Mouse (Mus musculus) ES-E14 (cell line): Measurements from ENCODE around the gene Dpf1. TPM values are rescaled to one million over a fixed set of nuclear protein-coding genes. Genes with fewer than 3 reads are reported as not detected.

Experiments
- DNase-seq: peaks from one replicate; pipeline ENCODE4 v3.0.0-alpha.2; 2013; ENCODE audit warnings: low read depth, low spot score
- H3K27ac ChIP-seq: 2 replicates; pipeline ENCODE4 v1.5.1; 2012; ENCODE audit warnings: low read depth, mild to moderate bottlenecking, low read length, moderate library complexity, mixed read lengths; ENCODE audit not compliant: poor library complexity, insufficient read depth, severe bottlenecking
- H3K36me3 ChIP-seq: 2 replicates; pipeline ENCODE4 v1.6.1; 2012; ENCODE audit warnings: mild to moderate bottlenecking, low read length, moderate library complexity, mixed read lengths; ENCODE audit not compliant: control insufficient read depth, poor library complexity, insufficient read depth, severe bottlenecking
- H3K4me1 ChIP-seq, 2 experiments: fragments of 150-350 bp in 1 of 2; sonication (generic) in 1 of 2; 2 replicates each; pipeline ENCODE4 v1.6.1; 2012; ENCODE audit warnings: low read length in 2 of 2, mild to moderate bottlenecking in 1 of 2, mixed read lengths in 1 of 2; ENCODE audit not compliant: control insufficient read depth in 2 of 2, insufficient read depth in 2 of 2, poor library complexity in 1 of 2
- H3K4me3 ChIP-seq, 2 experiments: fragments of 150-350 bp in 1 of 2; sonication (generic) in 1 of 2; 2 replicates each; pipeline ENCODE4 v1.5.1; 2012; ENCODE audit warnings: low read length in 2 of 2, low read depth in 1 of 2, mild to moderate bottlenecking in 1 of 2, mixed read lengths in 1 of 2; ENCODE audit not compliant: insufficient read depth in 1 of 2, poor library complexity in 1 of 2, severe bottlenecking in 1 of 2
- H3K9ac ChIP-seq: 2 replicates; pipeline ENCODE4 v1.6.1; 2012; ENCODE audit warnings: low read depth, mild to moderate bottlenecking, low read length, mixed read lengths; ENCODE audit not compliant: poor library complexity, insufficient read depth, severe bottlenecking
- H3K9me3 ChIP-seq: fragments of 150-350 bp; sonication (generic); 2 replicates; pipeline ENCODE4 v1.6.1; 2012; ENCODE audit warnings: low read depth, mild to moderate bottlenecking, low read length; ENCODE audit not compliant: control insufficient read depth, insufficient read depth
- CHD2 ChIP-seq: IDR thresholded peaks from 2 replicates; pipeline ENCODE4 v1.6.1; 2014; ENCODE audit warnings: mild to moderate bottlenecking, low read depth, low read length, inconsistent platforms
- HCFC1 ChIP-seq: IDR thresholded peaks from 2 replicates; pipeline ENCODE4 v1.6.1; 2012; ENCODE audit warnings: low read length, inconsistent platforms, borderline replicate concordance; ENCODE audit not compliant: insufficient read depth
- MAFK ChIP-seq: IDR thresholded peaks from 2 replicates; pipeline ENCODE4 v1.6.1; 2014; ENCODE audit warnings: mild to moderate bottlenecking, low read depth, low read length, inconsistent platforms; ENCODE audit not compliant: insufficient read depth
- ZC3H11A ChIP-seq: IDR thresholded peaks from 2 replicates; pipeline ENCODE4 v1.6.1; 2012; ENCODE audit warnings: low read depth, mild to moderate bottlenecking, inconsistent platforms, low read length, borderline replicate concordance
- ZNF384 ChIP-seq: IDR thresholded peaks from 2 replicates; pipeline ENCODE4 v1.6.1; 2012; ENCODE audit warnings: low read depth, low read length, inconsistent platforms
- in situ Hi-C, 2 experiments: fragments of 600-800 bp; cut with MboI; formaldehyde crosslinking; loops; one replicate each; pipeline ENCODE4 v1.15.1; 2025; ENCODE audit warnings: low sequenced_read_pairs in 2 of 2, inconsistent platforms in 1 of 2; ENCODE audit not compliant: unreplicated experiment in 2 of 2
- total RNA-seq: library from RNA; depleted of rRNA; stranded (reverse); fragments of 300-350 nt; gene quantifications from 2 replicates; pipeline ENCODE4 v1.2.3, GENCODE M21; 2012

Gene Dpf1
- total RNA-seq, 1 experiment: 18.0 TPM

DNA sequence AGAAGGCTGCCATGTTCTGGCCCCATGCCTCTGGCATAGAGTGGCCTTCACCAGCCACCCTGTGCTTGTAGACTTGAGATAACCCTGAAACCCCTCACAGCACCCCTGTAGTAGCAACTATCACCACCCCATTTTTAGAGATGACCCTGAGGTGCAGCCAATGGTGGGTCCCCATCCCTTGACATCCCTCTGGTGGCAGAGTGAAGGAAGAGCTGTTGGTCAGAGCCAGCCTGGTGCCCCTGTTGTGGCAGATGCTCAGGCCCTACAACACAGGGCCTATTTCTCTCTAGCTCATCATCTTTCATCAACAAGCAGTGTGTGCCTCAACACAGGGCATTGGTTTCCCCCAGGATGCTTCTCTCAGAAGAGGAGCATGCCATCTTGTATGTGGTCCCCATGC, 31.5 kb downstream of the Dpf1 start:
- no peak overlapping the region for H3K9ac ChIP-seq
- H3K27ac ChIP-seq: no peak overlapping the region
- peaks cover 23% of the 10 kb centered on the region; the same call in 1 of the 2 replicates for H3K36me3 ChIP-seq
- in situ Hi-C loops: no loop called here
- H3K4me1 ChIP-seq: peaks cover 0 to 10% of the 10 kb centered on the region in 2 experiments; a peak in 2 of 4 replicates
- TF ChIP-seq MAFK: no peak
- TF ChIP-seq CHD2: no peak
- no peak for TF ChIP-seq ZNF384
- TF ChIP-seq HCFC1: no peak
- no peak for TF ChIP-seq ZC3H11A
- H3K9me3 ChIP-seq: no peaks in the 10 kb centered on the region
- H3K4me3 ChIP-seq: no peak overlapping the region
- no peak for DNase-seq

DNA sequence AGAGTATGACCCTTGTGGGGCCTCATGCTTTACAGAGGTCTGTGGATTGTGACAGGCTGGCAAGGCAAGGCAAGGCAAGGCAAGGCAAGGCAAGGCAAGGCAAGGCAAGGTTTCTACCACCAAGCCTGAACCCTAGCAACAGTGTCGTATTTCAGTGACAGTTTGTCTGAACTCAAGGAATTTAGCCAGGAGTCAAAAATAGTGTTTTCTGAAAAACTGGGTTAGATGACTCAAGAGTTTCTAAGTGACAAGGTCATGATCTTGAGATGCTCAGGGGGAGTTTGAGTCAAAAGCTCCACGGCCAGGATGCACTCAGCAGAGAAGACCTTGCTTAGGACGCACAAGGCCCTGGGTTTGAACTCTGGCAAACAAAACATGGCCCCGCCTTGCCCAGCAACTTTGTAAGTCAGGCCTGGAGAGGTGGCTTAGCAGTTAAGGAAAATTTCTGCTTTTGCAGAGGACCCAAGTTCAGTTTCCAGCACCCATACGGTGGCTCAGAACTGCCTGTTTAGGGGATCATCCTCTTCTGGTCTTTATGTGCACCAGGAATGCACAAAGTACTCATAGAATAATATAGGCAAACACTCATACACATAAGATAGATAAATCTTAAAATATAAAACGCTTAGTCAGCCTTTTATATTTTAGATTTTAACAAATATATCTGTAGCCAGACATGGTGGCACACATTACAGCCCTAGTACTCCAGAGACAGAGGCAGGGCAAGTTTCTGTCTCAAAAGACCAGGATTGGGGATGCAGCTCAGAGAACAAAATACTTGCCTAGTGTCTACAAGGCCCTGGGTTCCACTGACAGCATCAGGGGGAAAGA, 32.3 kb downstream of the Dpf1 start:
- TF ChIP-seq HCFC1 (no peak), MAFK (peak; percentile 67)
- Histone ChIP-seq H3K27ac (no peak overlapping the region), H3K9me3 (no peaks in the 10 kb centered on the region), H3K4me3 (no peak overlapping the region), H3K9ac (no peak overlapping the region), H3K4me1 (peaks cover 0 to 17% of the 10 kb centered on the region in 2 experiments; a peak in 2 of 4 replicates), H3K36me3 (peaks cover 21% of the 10 kb centered on the region; the same call in 1 of the 2 replicates)
- no peak for DNase-seq
- in situ Hi-C loops: no loop called here

GRCm38 (mm10) chr7:29336795-29337319, 33.1 kb downstream of the Dpf1 start:
- Histone ChIP-seq H3K4me3 (no peak overlapping the region), H3K9ac (no peak overlapping the region), H3K27ac (no peak overlapping the region), H3K9me3 (no peaks in the 10 kb centered on the region), H3K4me1 (peaks cover 0 to 20% of the 10 kb centered on the region in 2 experiments; a peak in 2 of 4 replicates), H3K36me3 (peaks cover 18% of the 10 kb centered on the region; the same call in 1 of the 2 replicates)
- TF ChIP-seq ZNF384 (no peak), MAFK (no peak), HCFC1 (no peak), ZC3H11A (no peak), CHD2 (no peak)
- in situ Hi-C loops: no loop called here
- no peak for DNase-seq

DNA sequence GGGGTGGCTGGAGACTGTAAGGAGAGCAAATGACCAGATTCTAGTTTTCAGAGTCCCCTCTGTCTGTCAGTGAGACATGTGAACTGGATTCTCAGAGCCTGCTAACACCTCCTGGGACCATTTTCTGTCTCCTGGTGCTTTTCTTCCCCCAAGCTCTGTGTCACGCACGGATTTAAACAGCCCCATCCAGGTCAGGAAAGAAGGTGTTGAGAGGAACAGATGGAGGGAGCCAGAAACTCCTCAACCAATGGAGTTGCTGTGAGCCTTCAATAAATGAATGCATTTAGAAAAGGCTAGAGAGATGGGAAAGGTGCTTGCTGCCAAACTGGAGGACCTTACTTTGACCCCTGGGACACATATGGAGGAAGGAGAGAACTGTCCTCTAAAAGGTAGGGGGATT, 34.0 kb downstream of the Dpf1 start:
- Histone ChIP-seq H3K36me3 (peaks cover 16% of the 10 kb centered on the region; the same call in 1 of the 2 replicates), H3K4me1 (peaks cover 2 to 21% of the 10 kb centered on the region in 2 experiments; a peak in 2 of 4 replicates), H3K9me3 (no peaks in the 10 kb centered on the region), H3K27ac (no peak overlapping the region), H3K4me3 (no peak overlapping the region), H3K9ac (no peak overlapping the region)
- TF ChIP-seq HCFC1: no peak
- TF ChIP-seq ZC3H11A: no peak
- TF ChIP-seq CHD2: no peak
- no peak for TF ChIP-seq MAFK
- no peak for TF ChIP-seq ZNF384
- DNase-seq: no peak
- in situ Hi-C loops: no loop called here
